Mouse (Mus musculus) ES-E14 (cell line): ENCODE measurements around the gene Gm3618. TPM values are rescaled to one million over a fixed set of nuclear protein-coding genes. Genes with fewer than 3 reads are reported as not detected.
"Not testable (repeated sequence)": the region's sequence is repeated elsewhere in the genome, so short reads cannot be mapped to it uniquely, and the experiment has no call there.

Experiments used
- DNase-seq: peaks from one replicate; pipeline ENCODE4 v3.0.0-alpha.2; 2013; ENCODE audit warnings: low read depth, low spot score
- H3K27ac ChIP-seq: 2 replicates; pipeline ENCODE4 v1.5.1; 2012; ENCODE audit warnings: low read depth, mild to moderate bottlenecking, low read length, moderate library complexity, mixed read lengths; ENCODE audit not compliant: poor library complexity, insufficient read depth, severe bottlenecking
- H3K36me3 ChIP-seq: 2 replicates; pipeline ENCODE4 v1.6.1; 2012; ENCODE audit warnings: mild to moderate bottlenecking, low read length, moderate library complexity, mixed read lengths; ENCODE audit not compliant: control insufficient read depth, poor library complexity, insufficient read depth, severe bottlenecking
- H3K4me1 ChIP-seq, 2 experiments: fragments of 150-350 bp in 1 of 2; sonication (generic) in 1 of 2; 2 replicates each; pipeline ENCODE4 v1.6.1; 2012; ENCODE audit warnings: low read length in 2 of 2, mild to moderate bottlenecking in 1 of 2, mixed read lengths in 1 of 2; ENCODE audit not compliant: control insufficient read depth in 2 of 2, insufficient read depth in 2 of 2, poor library complexity in 1 of 2
- H3K4me3 ChIP-seq, 2 experiments: fragments of 150-350 bp in 1 of 2; sonication (generic) in 1 of 2; 2 replicates each; pipeline ENCODE4 v1.5.1; 2012; ENCODE audit warnings: low read length in 2 of 2, low read depth in 1 of 2, mild to moderate bottlenecking in 1 of 2, mixed read lengths in 1 of 2; ENCODE audit not compliant: insufficient read depth in 1 of 2, poor library complexity in 1 of 2, severe bottlenecking in 1 of 2
- H3K9ac ChIP-seq: 2 replicates; pipeline ENCODE4 v1.6.1; 2012; ENCODE audit warnings: low read depth, mild to moderate bottlenecking, low read length, mixed read lengths; ENCODE audit not compliant: poor library complexity, insufficient read depth, severe bottlenecking
- H3K9me3 ChIP-seq: fragments of 150-350 bp; sonication (generic); 2 replicates; pipeline ENCODE4 v1.6.1; 2012; ENCODE audit warnings: low read depth, mild to moderate bottlenecking, low read length; ENCODE audit not compliant: control insufficient read depth, insufficient read depth
- in situ Hi-C, 2 experiments: fragments of 600-800 bp; cut with MboI; formaldehyde crosslinking; loops; one replicate each; pipeline ENCODE4 v1.15.1; 2025; ENCODE audit warnings: low sequenced_read_pairs in 2 of 2, inconsistent platforms in 1 of 2; ENCODE audit not compliant: unreplicated experiment in 2 of 2
- total RNA-seq: library from RNA; depleted of rRNA; stranded (reverse); fragments of 300-350 nt; gene quantifications from 2 replicates; pipeline ENCODE4 v1.2.3, GENCODE M21; 2012; rRNA removed

Gene Gm3618
- not detected in 2 replicates for total RNA-seq

- H3K9ac ChIP-seq, DNase-seq, H3K9me3 ChIP-seq, H3K4me3 ChIP-seq, H3K36me3 ChIP-seq, H3K4me1 ChIP-seq, in situ Hi-C loops, H3K27ac ChIP-seq: not testable (repeated sequence)
Observed at GRCm38 (mm10) chr14:6343578-6343977, at the start of gene Gm3618. Gene Gm3618 (minus strand): TSS chr14:6343678.

GRCm38 (mm10) chr14:6390219-6390618 is 46.7 kb upstream of the Gm3618 start, which contains the start of gene Gm16440:
Gene Gm16440 (minus strand): TSS chr14:6390319.
- not testable (repeated sequence) for DNase-seq

GRCm38 (mm10) chr14:6304743-6305142 is 38.7 kb downstream of the Gm3618 start, which contains the start of gene Gm21103:
Gene Gm21103 (minus strand): TSS chr14:6304843.
- H3K4me1 ChIP-seq, H3K4me3 ChIP-seq, H3K27ac ChIP-seq, DNase-seq, H3K9me3 ChIP-seq, in situ Hi-C loops, H3K36me3 ChIP-seq, H3K9ac ChIP-seq: not testable (repeated sequence)

More at GRCm38 (mm10) chr14:6390219-6390618, 46.7 kb upstream of the Gm3618 start, which contains the start of gene Gm16440:
- H3K9ac ChIP-seq, H3K4me3 ChIP-seq, H3K9me3 ChIP-seq, H3K36me3 ChIP-seq, H3K27ac ChIP-seq, in situ Hi-C loops, H3K4me1 ChIP-seq: not testable (repeated sequence)

GRCm38 (mm10) chr14:6286931-6287715 is 56.4 kb downstream of the Gm3618 start, which contains the start of gene Gm3411:
Gene Gm3411 (minus strand): TSS chr14:6287250.
- in situ Hi-C loops, DNase-seq, H3K9me3 ChIP-seq, H3K4me1 ChIP-seq, H3K36me3 ChIP-seq, H3K27ac ChIP-seq: not testable (repeated sequence)
- Histone ChIP-seq H3K4me3 (peak within 1 kb of the TSS; percentile 50 to 52; a peak in 3 of 4 replicates), H3K9ac (peak within 1 kb of the TSS; percentile 33; the same call in 1 of the 2 replicates)

Other genes with a start within 250 kb of the Gm3618 start
- gene Gm8206, start 249.7 kb downstream of the Gm3618 start, total RNA-seq: 1.3 and 1.7 TPM in 2 replicates
- gene Gm3468, start 235.0 kb downstream of the Gm3618 start, total RNA-seq: 0.09 TPM in 1 of 2 replicates, not detected in the other
- not detected in 2 replicates for gene Gm3476, start 217.9 kb downstream of the Gm3618 start, total RNA-seq
- gene Gm21560, start 124.4 kb downstream of the Gm3618 start, total RNA-seq: not detected in 2 replicates
- 5.8 and 7.3 TPM in 2 replicates for gene Gm3411, start 56.4 kb downstream of the Gm3618 start, total RNA-seq
- gene Gm21103, start 38.8 kb downstream of the Gm3618 start, total RNA-seq: 0.13 and 0.21 TPM in 2 replicates
- not detected in 2 replicates for gene Gm16440, start 46.6 kb upstream of the Gm3618 start, total RNA-seq
- 11.5 and 17.2 TPM in 2 replicates for gene Gm3591, start 68.8 kb upstream of the Gm3618 start, total RNA-seq
- gene Gm3594, start 100.9 kb upstream of the Gm3618 start, total RNA-seq: not detected in 2 replicates
- gene Gm8356, start 193.6 kb upstream of the Gm3618 start, total RNA-seq: not detected in 2 replicates
- 0.40 and 0.85 TPM in 2 replicates for gene Gm3629, start 246.9 kb upstream of the Gm3618 start, total RNA-seq